Mouse (Mus musculus) CH12.LX (cell line): ENCODE results near the gene Tmem132d. TPM values are rescaled to one million over a fixed set of nuclear protein-coding genes. Genes with fewer than 3 reads are reported as not detected.

Experiments
- DNase-seq: peaks from one replicate; pipeline ENCODE4 v3.0.0-alpha.2; 2013; ENCODE audit errors: extremely low read depth
- H3K27ac ChIP-seq: 2 replicates; pipeline ENCODE4 v1.5.1; 2012; ENCODE audit warnings: low read depth, mild to moderate bottlenecking, control low read depth, moderate library complexity; ENCODE audit not compliant: insufficient read depth
- H3K27me3 ChIP-seq: replicated peaks from 2 replicates; pipeline ENCODE3; 2012; ENCODE audit warnings: inconsistent platforms
- H3K36me3 ChIP-seq, 2 experiments: replicated peaks in 1 of 2; 2 replicates each; pipeline versions ENCODE3 to v1.6.1; 2012; ENCODE audit warnings: inconsistent platforms in 1 of 2, low read length in 1 of 2, mild to moderate bottlenecking in 1 of 2, mixed read lengths in 1 of 2, moderate library complexity in 1 of 2; ENCODE audit not compliant: control insufficient read depth in 1 of 2, insufficient read depth in 1 of 2
- H3K4me1 ChIP-seq, 2 experiments: 2 replicates each; pipeline ENCODE4 v1.6.1; 2012; ENCODE audit warnings: inconsistent platforms in 1 of 2, moderate library complexity in 1 of 2; ENCODE audit not compliant: insufficient read depth in 2 of 2, control insufficient read depth in 1 of 2
- H3K4me2 ChIP-seq: 2 replicates; pipeline ENCODE4 v1.6.1; 2012; ENCODE audit warnings: low read depth, mild to moderate bottlenecking, control low read depth; ENCODE audit not compliant: poor library complexity, insufficient read depth, severe bottlenecking
- H3K4me3 ChIP-seq, 3 experiments: fragments of 150-350 bp in 1 of 3; sonication (generic) in 1 of 3; replicated peaks in 1 of 3; 2 replicates each; pipeline versions ENCODE3 to v1.5.1; 2011 to 2012; ENCODE audit warnings: low read depth in 2 of 3, low read length in 2 of 3, mild to moderate bottlenecking in 2 of 3, moderate library complexity in 2 of 3, control low read depth in 1 of 3, improper control_type of control experiment in 1 of 3, inconsistent platforms in 1 of 3, mixed read lengths in 1 of 3; ENCODE audit not compliant: poor library complexity in 1 of 3
- H3K79me2 ChIP-seq: replicated peaks from 2 replicates; pipeline ENCODE4 v1.6.1; 2012; ENCODE audit warnings: mild to moderate bottlenecking, moderate library complexity; ENCODE audit not compliant: control insufficient read depth, poor library complexity, insufficient read depth, severe bottlenecking; ENCODE audit errors: extremely low read depth
- H3K9ac ChIP-seq: 2 replicates; pipeline ENCODE4 v1.6.1; 2012; ENCODE audit warnings: low read depth, mild to moderate bottlenecking, control low read depth, moderate library complexity; ENCODE audit not compliant: insufficient read depth
- H3K9me3 ChIP-seq: replicated peaks from 2 replicates; pipeline ENCODE3; 2012; ENCODE audit warnings: low read length, inconsistent platforms, mixed read lengths
- CHD2 ChIP-seq: IDR thresholded peaks from 2 replicates; pipeline ENCODE4 v1.6.1; 2011; ENCODE audit warnings: low read length, improper control_type of control experiment
- E2F4 ChIP-seq: IDR thresholded peaks from 2 replicates; pipeline ENCODE4 v1.6.1; 2011; ENCODE audit warnings: low read depth, low read length, improper control_type of control experiment; ENCODE audit not compliant: insufficient replicate concordance
- HCFC1 ChIP-seq: IDR thresholded peaks from 2 replicates; pipeline ENCODE4 v1.6.1; 2012; ENCODE audit warnings: low read depth, mild to moderate bottlenecking, inconsistent platforms, low read length, improper control_type of control experiment
- MEF2A ChIP-seq: IDR thresholded peaks from 2 replicates; pipeline ENCODE4 v1.6.1; 2014; ENCODE audit warnings: low read depth, mild to moderate bottlenecking, inconsistent platforms, low read length, improper control_type of control experiment, borderline replicate concordance
- MXI1 ChIP-seq: IDR thresholded peaks from 2 replicates; pipeline ENCODE4 v1.6.1; 2011; ENCODE audit warnings: mild to moderate bottlenecking, low read depth, low read length, improper control_type of control experiment
- NRF1 ChIP-seq: IDR thresholded peaks from 2 replicates; pipeline ENCODE4 v1.6.1; 2014; ENCODE audit warnings: low read depth, mild to moderate bottlenecking, inconsistent platforms, low read length, improper control_type of control experiment, moderate library complexity
- PAX5 ChIP-seq: IDR thresholded peaks from 2 replicates; pipeline ENCODE4 v1.6.1; 2012; ENCODE audit warnings: low read length, inconsistent platforms, mixed read lengths
- POLR2A ChIP-seq: IDR thresholded peaks from 2 replicates; pipeline ENCODE4 v1.6.1; 2011; ENCODE audit warnings: low read depth, mild to moderate bottlenecking, improper control_type of control experiment, low read length
- RCOR1 ChIP-seq: conservative IDR thresholded peaks from 2 replicates; pipeline ENCODE4 v1.6.1; 2012; ENCODE audit warnings: low read depth, mild to moderate bottlenecking, inconsistent platforms, low read length, improper control_type of control experiment
- SMC3 ChIP-seq: IDR thresholded peaks from 2 replicates; pipeline ENCODE4 v1.6.1; 2011; ENCODE audit warnings: low read depth, low read length, improper control_type of control experiment
- TBP ChIP-seq: conservative IDR thresholded peaks from 2 replicates; pipeline ENCODE4 v1.6.1; 2011; ENCODE audit warnings: low read depth, low read length, improper control_type of control experiment
- TCF12 ChIP-seq: IDR thresholded peaks from 2 replicates; pipeline ENCODE4 v1.6.1; 2014; ENCODE audit warnings: low read depth, mild to moderate bottlenecking, inconsistent platforms, low read length, improper control_type of control experiment
- UBTF ChIP-seq: IDR thresholded peaks from 2 replicates; pipeline ENCODE4 v1.6.1; 2012; ENCODE audit warnings: low read depth, mild to moderate bottlenecking, inconsistent platforms, low read length, improper control_type of control experiment, moderate library complexity
- ZC3H11A ChIP-seq: IDR thresholded peaks from 2 replicates; pipeline ENCODE4 v1.6.1; 2012; ENCODE audit warnings: low read depth, mild to moderate bottlenecking, inconsistent platforms, low read length, improper control_type of control experiment
- ZKSCAN1 ChIP-seq: IDR thresholded peaks from 2 replicates; pipeline ENCODE4 v1.6.1; 2012; ENCODE audit warnings: low read depth, inconsistent platforms, low read length, improper control_type of control experiment, borderline replicate concordance
- dilution Hi-C: fragments of 300-500 bp; cut with MboI; formaldehyde crosslinking; loops from 2 replicates; pipeline ENCODE4 v1.14.3; 2020; ENCODE audit warnings: low sequenced_read_pairs; ENCODE audit not compliant: extremely low pct_unique_long_range_greater_than_20kb, extremely low pct_ligation_motif_present
- in situ Hi-C: fragments of 300-500 bp; cut with MboI; formaldehyde crosslinking; loops from 3 replicates; pipeline ENCODE4 v1.14.3; 2019; ENCODE audit warnings: low sequenced_read_pairs, low pct_ligation_motif_present, low pct_unique_long_range_greater_than_20kb, mixed read lengths
- polyA plus RNA-seq: library from polyadenylated mRNA; unstranded; fragments of >175 nt; gene quantifications from 2 replicates; pipeline ENCODE4 v1.2.1, GENCODE M21; 2012; ENCODE audit warnings: low read depth; ENCODE audit not compliant: insufficient read length
- total RNA-seq, 2 experiments: library from RNA; depleted of rRNA; stranded (reverse); fragments of 300-350 nt in 1 of 2; fragments of >200 nt in 1 of 2; gene quantifications; 2 replicates each; pipeline ENCODE4 v1.2.3; 2012 to 2014

The Tmem132d gene
- total and polyA plus RNA-seq, 3 experiments = not detected

- Histone ChIP-seq H3K4me2 (no peak overlapping the region), H3K4me1 (no peaks in the 10 kb centered on the region), H3K79me2 (no peaks in the 10 kb centered on the region), H3K36me3 (no peaks in the 10 kb centered on the region), H3K4me3 (no peak overlapping the region), H3K27me3 (no peaks in the 10 kb centered on the region), H3K9ac (no peak overlapping the region), H3K27ac (no peak overlapping the region), H3K9me3 (peaks cover 85% of the 10 kb centered on the region)
- dilution Hi-C loops = no loop called here
- no peak for DNase-seq
- in situ Hi-C loops = no loop called here
- TF ChIP-seq HCFC1 (no peak), E2F4 (no peak), PAX5 (no peak), NRF1 (no peak)
These were observed 518.7 kb downstream of the Tmem132d start for GRCm38 (mm10) chr5:127914157-127914556.

GRCm38 (mm10) chr5:127911603-127912002 is 521.3 kb downstream of the Tmem132d start:
- Histone ChIP-seq H3K4me2 (no peak overlapping the region), H3K4me3 (no peak overlapping the region), H3K36me3 (no peaks in the 10 kb centered on the region), H3K9me3 (peaks cover 83% of the 10 kb centered on the region), H3K9ac (no peak overlapping the region), H3K27ac (no peak overlapping the region), H3K4me1 (no peaks in the 10 kb centered on the region), H3K27me3 (no peaks in the 10 kb centered on the region), H3K79me2 (no peaks in the 10 kb centered on the region)
- dilution Hi-C loops = no loop called here
- TF ChIP-seq ZKSCAN1 (no peak), NRF1 (no peak)
- in situ Hi-C loops = no loop called here
- DNase-seq = no peak

GRCm38 (mm10) chr5:127910356-127910755 is 522.5 kb downstream of the Tmem132d start:
- H3K27me3 ChIP-seq = no peaks in the 10 kb centered on the region
- H3K9me3 ChIP-seq = peaks cover 84% of the 10 kb centered on the region
- TF ChIP-seq RCOR1 (no peak), ZC3H11A (no peak), TBP (no peak), MEF2A (no peak), TCF12 (no peak), MXI1 (no peak), POLR2A (no peak), SMC3 (no peak), UBTF (no peak), CHD2 (no peak)
- TF ChIP-seq, all 38 proteins: peak for 0
- Histone ChIP-seq H3K27ac (no peak overlapping the region), H3K4me2 (no peak overlapping the region), H3K9ac (no peak overlapping the region), H3K4me1 (no peaks in the 10 kb centered on the region), H3K4me3 (no peak overlapping the region), H3K79me2 (no peaks in the 10 kb centered on the region), H3K36me3 (no peaks in the 10 kb centered on the region)
- in situ Hi-C loops = no loop called here
- no peak for DNase-seq
- dilution Hi-C loops = no loop called here
